Mouse (Mus musculus) gastrocnemius, adult 2 months (tissue): Measurements from ENCODE around the gene Tbc1d8b. TPM values are rescaled to one million over a fixed set of nuclear protein-coding genes. Genes with fewer than 3 reads are reported as not detected.
"Not testable (repeated sequence)": the region's sequence is repeated elsewhere in the genome, so short reads cannot be mapped to it uniquely, and the experiment has no call there.

ENCODE experiments used
- DNase-seq: peaks from one replicate; pipeline ENCODE4 v3.0.0; 2022
- H3K27ac ChIP-seq: fragments of 200-600 bp; 2 replicates; pipeline ENCODE4 v1.8.1; 2022; ENCODE audit warnings: mild to moderate bottlenecking
- H3K4me3 ChIP-seq: fragments of 200-600 bp; 2 replicates; pipeline ENCODE4 v1.8.1; 2022; ENCODE audit warnings: mild to moderate bottlenecking, moderate library complexity
- CTCF ChIP-seq: fragments of 200-600 bp; IDR thresholded peaks from 2 replicates; pipeline ENCODE4 v1.8.1; 2022; ENCODE audit warnings: antibody characterized with exemption, mild to moderate bottlenecking, moderate library complexity
- intact Hi-C: fragments of 180-260 bp; cut with DNase I; formaldehyde crosslinking; loops from one replicate; pipeline ENCODE4 v1.15.1; 2025
- total RNA-seq, 2 experiments: library from RNA; stranded (reverse); gene quantifications; 2 replicates each; pipeline ENCODE4 v1.2.3; 2021

Tbc1d8b gene
- total RNA-seq, 2 experiments from 2014 or later: 4.4 to 4.6 TPM

DNA sequence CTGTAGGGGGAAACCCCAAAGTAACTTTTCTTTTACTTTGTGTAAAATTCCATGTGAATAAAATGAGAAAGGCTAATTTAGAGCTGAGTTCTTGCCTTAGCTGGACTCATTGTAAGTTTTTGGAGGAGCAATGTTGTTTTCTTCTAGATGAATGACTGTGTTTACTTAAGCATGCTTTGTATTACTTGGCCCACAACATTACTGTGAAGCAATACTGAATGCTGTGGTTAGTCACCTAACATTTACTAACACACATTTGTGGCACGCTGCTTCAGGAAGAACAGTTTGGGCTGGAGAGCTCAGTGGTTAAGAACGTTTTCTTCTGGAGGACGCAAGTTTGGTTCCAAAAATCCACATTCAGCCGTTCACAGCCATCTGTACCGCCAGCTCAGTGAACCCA lies 52.3 kb downstream of the Tbc1d8b start:
- no peak overlapping the region for H3K27ac ChIP-seq
- no peak for DNase-seq
- no peak for TF ChIP-seq CTCF
- intact Hi-C loops: no loop called here
- no peak overlapping the region for H3K4me3 ChIP-seq

DNA sequence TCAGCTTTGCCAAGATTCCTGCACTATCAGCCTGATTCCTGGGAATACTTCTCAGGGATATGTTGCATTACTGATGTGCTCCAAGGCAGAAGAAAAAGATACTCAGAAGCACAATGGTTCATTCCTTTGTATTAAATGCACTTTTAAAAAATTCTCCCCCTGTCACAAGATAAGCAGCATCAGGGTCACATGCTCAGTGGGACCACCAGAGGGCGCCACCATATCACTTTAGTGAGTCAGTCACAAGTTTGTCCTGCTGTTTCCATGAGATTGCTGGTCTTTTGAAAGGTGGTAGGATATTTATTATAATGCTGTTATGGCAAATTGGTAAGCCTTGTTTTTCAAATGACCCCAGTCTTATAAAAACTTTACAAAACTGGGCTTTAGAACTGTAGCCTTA lies 67.1 kb downstream of the Tbc1d8b start:
- peak; percentile 54 for DNase-seq
- TF ChIP-seq CTCF: peak; percentile 76

DNA sequence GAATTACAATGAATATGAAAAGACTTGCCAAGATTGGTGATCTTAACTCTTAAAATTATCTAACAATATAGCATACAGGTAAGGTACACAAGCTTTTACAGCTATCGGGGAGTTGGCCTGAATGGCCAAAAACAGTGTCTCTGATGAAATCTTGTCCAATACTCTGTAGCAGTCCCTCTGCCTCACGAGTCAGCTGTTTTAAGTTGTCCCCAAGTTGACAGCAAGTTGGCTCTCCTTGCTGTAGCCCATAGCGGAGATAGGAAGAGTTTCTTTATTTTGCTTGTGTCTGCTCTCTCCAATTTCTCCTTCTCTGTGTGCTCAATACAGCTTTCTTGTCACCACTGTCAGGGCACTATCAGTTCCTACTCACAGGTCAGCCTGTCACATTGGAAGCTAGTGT lies 73.8 kb downstream of the Tbc1d8b start:
- intact Hi-C loops, H3K27ac ChIP-seq, H3K4me3 ChIP-seq, DNase-seq: not testable (repeated sequence)

More for the DNA sequence above, 67.1 kb downstream of the Tbc1d8b start:
- H3K27ac ChIP-seq: no peak overlapping the region
- intact Hi-C loops: loop anchor here (5.0 kb wide), 1 partner anchor 80 kb away; no protein-coding TSS in a partner anchor
- no peak overlapping the region for H3K4me3 ChIP-seq

DNA sequence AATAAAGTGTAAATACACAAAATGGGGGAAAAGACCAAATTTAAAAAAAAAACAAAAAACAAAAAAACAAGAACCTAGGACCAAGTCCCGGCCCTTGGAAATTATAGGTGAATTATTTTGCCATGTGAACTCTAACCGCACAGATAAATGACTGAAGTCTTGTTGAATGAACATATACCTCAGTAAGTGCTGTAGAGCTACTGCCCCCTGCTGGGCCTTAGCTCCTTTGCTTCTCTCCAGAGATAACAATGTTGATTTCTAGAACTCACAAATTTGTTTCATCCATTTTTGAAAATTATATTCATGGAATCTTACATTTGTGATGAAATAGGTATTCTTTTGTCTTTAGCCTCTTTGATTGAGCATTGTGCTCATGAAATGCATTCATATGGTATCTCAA lies 77.8 kb downstream of the Tbc1d8b start:
- Histone ChIP-seq H3K4me3 (no peak overlapping the region), H3K27ac (no peak overlapping the region)
- peak; percentile 26 for DNase-seq
- intact Hi-C loops: no loop called here
- TF ChIP-seq CTCF: peak; percentile 60

DNA sequence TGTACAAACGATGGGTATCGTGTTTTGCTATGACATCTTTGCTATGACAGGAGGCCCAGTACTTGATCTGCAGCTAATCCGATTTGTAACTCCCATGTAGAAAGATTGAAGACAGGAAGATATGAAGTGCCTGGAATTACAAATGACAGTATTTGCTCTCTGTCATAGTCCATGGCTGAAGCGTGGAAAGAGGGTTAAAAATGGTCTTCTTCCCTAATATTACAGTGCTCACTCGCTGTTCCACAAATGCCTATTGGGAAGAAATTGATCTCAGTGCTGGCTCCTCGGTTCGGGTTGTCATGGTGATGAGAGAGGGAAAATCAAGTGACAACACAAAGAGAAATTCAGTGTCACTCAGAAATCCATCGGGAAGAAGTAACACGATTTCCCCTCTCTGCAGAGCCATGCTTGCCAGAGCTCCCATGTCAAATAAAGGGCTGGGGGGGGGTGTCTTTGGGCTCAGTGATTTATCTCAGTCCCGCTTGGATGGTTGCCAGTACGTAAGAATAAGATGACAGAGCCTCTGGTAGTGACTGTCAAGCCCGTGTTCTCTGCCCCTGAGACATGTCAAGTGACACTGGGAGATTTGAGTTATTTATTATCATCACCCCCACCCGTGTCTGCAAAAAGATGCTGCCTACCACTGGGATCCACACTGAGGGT lies 85.3 kb downstream of the Tbc1d8b start:
- DNase-seq: no peak
- no peak for TF ChIP-seq CTCF
- H3K27ac ChIP-seq: no peak overlapping the region
- intact Hi-C loops: no loop called here
- H3K4me3 ChIP-seq: no peak overlapping the region

DNA sequence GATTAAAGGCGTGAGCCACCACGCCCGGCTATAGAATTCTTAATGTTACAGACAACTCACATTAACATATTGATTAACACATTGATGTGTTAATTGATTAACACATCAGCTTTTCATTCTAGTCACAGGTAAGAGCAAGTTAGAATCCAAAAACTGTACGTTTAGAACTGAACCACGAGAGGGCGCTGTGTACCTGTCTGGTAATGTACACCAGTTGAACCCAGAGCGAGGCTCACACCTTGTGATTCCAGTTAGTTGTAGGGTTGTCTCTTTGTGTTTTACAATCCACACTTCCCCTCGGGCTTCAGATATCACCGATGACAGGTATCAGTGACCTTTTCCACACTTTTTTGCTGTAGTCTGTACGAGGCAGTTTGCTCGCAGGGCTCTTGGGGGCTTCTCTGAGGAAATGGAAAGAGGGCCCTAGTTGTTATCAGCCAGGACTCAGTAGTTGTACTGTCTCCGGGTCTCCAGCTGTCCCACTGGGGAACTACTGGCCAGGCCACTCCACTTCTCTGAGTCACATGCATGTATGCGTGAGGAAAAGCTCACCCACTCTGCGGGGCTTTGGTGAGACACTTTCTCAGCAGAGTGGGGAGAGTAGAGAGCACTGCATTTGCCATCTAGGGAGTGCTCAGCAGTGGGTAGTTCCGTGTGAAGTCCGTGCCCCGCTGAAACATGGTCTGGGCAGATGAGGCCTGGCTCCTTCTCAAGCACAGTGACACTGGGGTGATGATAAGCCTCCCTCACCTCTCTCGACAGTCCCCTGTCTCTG lies 89.7 kb downstream of the Tbc1d8b start:
- H3K4me3 ChIP-seq: no peak overlapping the region

DNA sequence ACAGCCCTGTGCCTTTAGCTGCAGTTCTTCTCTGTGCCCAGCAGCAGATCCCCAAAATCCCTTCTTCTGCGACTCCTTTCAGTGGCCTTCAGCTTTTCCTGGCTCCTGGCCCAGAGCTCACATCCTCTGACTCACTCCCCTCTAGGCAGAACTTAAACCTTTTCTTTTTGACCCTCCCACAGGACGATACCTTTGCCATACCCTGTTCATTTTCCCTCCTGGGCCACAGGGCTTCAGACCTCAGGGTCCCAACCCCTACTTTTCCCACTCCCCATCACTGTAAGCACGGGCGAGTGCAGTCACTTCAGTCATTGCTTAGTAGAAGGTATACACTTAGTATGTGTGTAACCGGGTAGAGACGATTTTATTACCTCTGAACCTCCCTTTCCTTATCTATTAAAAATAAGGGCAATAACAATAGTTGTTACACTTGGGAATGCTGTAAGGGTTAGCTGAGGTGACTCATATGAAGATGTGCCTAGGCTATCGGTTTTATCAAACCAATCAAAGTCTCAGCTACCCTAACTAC lies 90.4 kb downstream of the Tbc1d8b start:
- no peak overlapping the region for H3K4me3 ChIP-seq

More for the DNA sequence above, 89.7 kb downstream of the Tbc1d8b start:
- H3K27ac ChIP-seq: no peak overlapping the region
- intact Hi-C loops: loop anchor here (1.0 kb wide), 1 partner anchor 58 kb away; no protein-coding TSS in a partner anchor
- DNase-seq: peak; percentile 50
- peak; percentile 70 for TF ChIP-seq CTCF

DNA sequence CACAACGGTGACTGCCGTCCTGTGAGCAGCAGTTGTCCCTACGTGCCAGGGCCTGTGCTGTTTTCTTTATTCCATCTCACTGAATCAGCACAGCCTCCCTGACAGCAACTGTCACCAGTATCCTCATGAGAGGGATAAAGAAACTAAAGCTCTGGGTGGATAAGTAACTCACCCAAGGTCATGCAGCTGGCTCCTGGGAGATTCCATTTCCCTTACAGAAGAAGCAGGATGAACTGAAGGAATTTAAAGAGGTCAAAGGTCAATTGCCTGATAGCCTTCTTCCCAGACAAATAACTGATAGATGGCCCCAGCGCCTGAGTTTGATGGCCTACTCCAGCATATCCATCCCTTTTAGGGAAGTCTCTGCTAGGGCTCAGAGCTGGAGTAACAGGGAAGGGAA lies 92.6 kb downstream of the Tbc1d8b start:
- intact Hi-C loops: no loop called here
- Histone ChIP-seq H3K4me3 (no peak overlapping the region), H3K27ac (no peak overlapping the region)

More for the DNA sequence above, 90.4 kb downstream of the Tbc1d8b start:
- intact Hi-C loops: no loop called here
- DNase-seq: no peak
- TF ChIP-seq CTCF: no peak
- H3K27ac ChIP-seq: no peak overlapping the region

DNA sequence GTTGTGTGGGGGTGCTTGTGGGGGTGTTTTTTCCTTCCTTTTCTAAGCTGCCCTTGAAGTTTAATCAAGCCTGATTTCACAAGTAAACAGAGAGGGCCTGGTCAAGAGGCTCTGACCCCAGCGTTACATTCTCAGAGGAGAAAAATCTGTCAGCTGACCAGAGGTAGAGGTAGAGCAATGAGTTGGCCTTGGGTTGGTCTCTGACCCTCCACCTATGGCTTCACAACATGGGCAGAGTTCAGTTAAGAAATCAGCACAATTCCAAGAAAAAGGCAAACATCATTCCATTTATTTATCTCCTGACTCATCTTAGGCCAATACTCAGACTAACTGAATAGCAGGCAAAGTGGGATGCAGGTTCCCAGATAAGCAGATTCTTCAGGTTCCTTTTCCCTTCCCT lies 94.1 kb downstream of the Tbc1d8b start:
- no peak for DNase-seq
- Histone ChIP-seq H3K27ac (no peak overlapping the region), H3K4me3 (no peak overlapping the region)
- intact Hi-C loops: no loop called here
- TF ChIP-seq CTCF: no peak

More for the DNA sequence above, 92.6 kb downstream of the Tbc1d8b start:
- DNase-seq: no peak
- no peak for TF ChIP-seq CTCF

DNA sequence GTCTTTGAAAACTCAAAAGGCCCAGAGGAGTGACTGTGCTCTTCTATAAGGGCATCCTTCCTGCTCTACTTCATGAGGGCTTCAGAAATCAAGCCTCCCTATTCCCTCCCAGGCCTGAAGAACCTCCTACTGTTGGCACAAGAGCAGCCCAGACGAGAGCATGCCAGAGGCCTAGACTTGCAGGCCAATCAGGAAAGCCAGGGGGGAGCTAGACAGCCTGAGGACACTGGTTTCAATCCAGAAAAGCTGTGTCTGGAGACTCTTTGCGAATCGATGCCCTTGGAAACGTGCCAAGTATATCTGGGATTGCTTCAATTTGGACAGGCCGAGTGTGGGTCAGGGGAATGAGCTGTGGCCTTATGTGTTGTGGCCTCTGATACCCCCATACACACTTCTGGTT lies 94.6 kb downstream of the Tbc1d8b start:
- intact Hi-C loops: no loop called here
- Histone ChIP-seq H3K27ac (no peak overlapping the region), H3K4me3 (no peak overlapping the region)
- no peak for DNase-seq
- TF ChIP-seq CTCF: no peak

DNA sequence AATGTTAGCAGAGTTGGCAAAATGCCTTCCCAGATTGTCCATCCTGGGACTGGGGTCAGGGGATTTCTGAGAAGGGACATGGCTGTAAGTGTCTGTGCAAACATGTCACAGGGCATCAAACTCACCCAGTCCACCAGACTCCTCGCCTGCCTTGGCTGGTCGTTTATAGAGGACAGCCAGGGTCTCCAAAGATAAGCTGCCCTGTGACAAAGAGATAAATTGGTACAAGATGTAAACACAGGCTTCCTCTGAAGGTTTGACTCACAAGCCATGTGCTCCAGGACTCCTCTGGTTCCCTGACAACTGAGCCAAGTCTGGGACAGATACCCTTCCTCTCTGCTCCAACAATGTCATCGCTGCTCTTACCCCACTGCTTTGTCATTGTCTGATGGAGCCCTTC lies 96.2 kb downstream of the Tbc1d8b start:
- no peak for DNase-seq
- no peak overlapping the region for H3K27ac ChIP-seq
- TF ChIP-seq CTCF: no peak
- no peak overlapping the region for H3K4me3 ChIP-seq
- intact Hi-C loops: no loop called here

DNA sequence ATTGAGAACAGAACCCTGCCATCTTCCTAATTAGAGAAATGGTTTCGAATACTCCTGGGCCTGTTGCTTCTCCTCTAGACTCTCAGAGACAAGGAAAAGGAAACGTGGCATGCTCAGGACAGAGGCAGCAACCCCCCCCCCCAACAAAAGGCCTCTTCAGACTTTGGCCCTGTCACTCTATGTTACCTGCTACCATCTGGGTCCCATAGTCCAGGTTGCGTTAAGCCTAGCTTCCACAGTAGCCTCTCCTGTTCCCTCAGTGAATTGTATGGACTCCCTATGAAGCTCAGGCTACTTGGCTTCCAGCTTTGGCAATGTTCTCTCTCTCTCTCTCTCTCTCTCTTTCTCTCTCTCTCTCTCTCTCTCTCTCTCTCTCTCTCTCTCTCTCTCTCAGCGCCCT lies 96.8 kb downstream of the Tbc1d8b start:
- DNase-seq: no peak
- H3K4me3 ChIP-seq: no peak overlapping the region
- no peak overlapping the region for H3K27ac ChIP-seq
- intact Hi-C loops: no loop called here
- TF ChIP-seq CTCF: no peak
